Mouse (Mus musculus) left cerebral cortex, adult 2 months (tissue): ENCODE measurements at regions not wholly inside any gene's neighbourhood (a gene's known extent, or its start where the extent isn't known, plus 50 kb on each side); places are given as distances from the start of the nearest gene placed in this dataset.

Experiments used
- DNase-seq, 2 experiments: peaks; one replicate each; pipeline ENCODE4 v3.0.0; 2021 to 2022; ENCODE audit warnings: low spot score in 2 of 2, mixed read lengths in 1 of 2; ENCODE audit errors: extremely low spot score in 1 of 2
- H3K27ac ChIP-seq: fragments of 200-600 bp; 2 replicates; pipeline ENCODE4 v1.8.1; 2022
- H3K4me3 ChIP-seq: fragments of 200-600 bp; 2 replicates; pipeline ENCODE4 v1.8.1; 2022
- CTCF ChIP-seq: fragments of 200-600 bp; IDR thresholded peaks from 2 replicates; pipeline ENCODE4 v1.8.1; 2022; ENCODE audit warnings: antibody characterized with exemption, mild to moderate bottlenecking, moderate library complexity
- intact Hi-C: fragments of 180-260 bp; cut with DNase I; formaldehyde crosslinking; loops from one replicate; pipeline ENCODE4 v1.15.1; 2025

- intact Hi-C loops: no loop called here
- no peak overlapping the region for H3K27ac ChIP-seq
- DNase-seq: no peak
- no peak for TF ChIP-seq CTCF
- no peak overlapping the region for H3K4me3 ChIP-seq
These were observed 106.1 kb upstream of the Npvf start for GRCm38 (mm10) chr6:50760367-50760766.

GRCm38 (mm10) chr6:50763121-50763520 lies 108.9 kb upstream of the Npvf start:
- DNase-seq: peak in 1 of 2 experiments; percentile 51
- H3K4me3 ChIP-seq: no peak overlapping the region
- TF ChIP-seq CTCF: no peak
- H3K27ac ChIP-seq: no peak overlapping the region
- intact Hi-C loops: no loop called here

GRCm38 (mm10) chr6:50766442-50766915 lies 112.2 kb upstream of the Npvf start:
- no peak for TF ChIP-seq CTCF
- intact Hi-C loops: no loop called here
- Histone ChIP-seq H3K4me3 (no peak overlapping the region), H3K27ac (no peak overlapping the region)
- no peak for DNase-seq

- Histone ChIP-seq H3K4me3 (no peak overlapping the region), H3K27ac (no peak overlapping the region)
- TF ChIP-seq CTCF: no peak
- DNase-seq: no peak
- intact Hi-C loops: no loop called here
These were observed 112.9 kb upstream of the Npvf start for GRCm38 (mm10) chr6:50767126-50767525.

DNA sequence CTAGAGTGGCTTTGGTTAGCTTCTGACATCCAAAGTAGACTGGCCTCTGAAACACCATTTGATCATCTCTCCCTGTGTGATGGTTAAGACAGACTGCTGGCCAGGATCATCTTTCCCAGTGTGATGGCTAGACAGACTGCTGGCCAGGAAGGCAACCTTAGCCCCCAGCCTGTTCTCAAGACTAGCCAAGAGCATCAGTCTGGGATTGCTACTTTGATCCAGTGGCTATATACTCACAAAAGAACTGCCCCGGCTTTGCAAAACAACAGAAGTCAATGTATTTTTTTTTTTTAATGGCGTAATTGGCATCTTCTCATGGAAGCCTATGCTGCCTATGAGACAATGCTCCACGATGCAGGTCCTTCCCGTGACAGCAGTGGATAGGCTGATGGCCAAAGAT lies 113.6 kb upstream of the Npvf start:
- intact Hi-C loops: no loop called here
- DNase-seq: no peak
- no peak for TF ChIP-seq CTCF
- Histone ChIP-seq H3K27ac (no peak overlapping the region), H3K4me3 (no peak overlapping the region)

- Histone ChIP-seq H3K4me3 (no peak overlapping the region), H3K27ac (no peak overlapping the region)
- DNase-seq: no peak
- TF ChIP-seq CTCF: no peak; the same call in none of the 2 replicates
- intact Hi-C loops: no loop called here
These were observed 114.9 kb upstream of the Npvf start for GRCm38 (mm10) chr6:50769101-50769500.

DNA sequence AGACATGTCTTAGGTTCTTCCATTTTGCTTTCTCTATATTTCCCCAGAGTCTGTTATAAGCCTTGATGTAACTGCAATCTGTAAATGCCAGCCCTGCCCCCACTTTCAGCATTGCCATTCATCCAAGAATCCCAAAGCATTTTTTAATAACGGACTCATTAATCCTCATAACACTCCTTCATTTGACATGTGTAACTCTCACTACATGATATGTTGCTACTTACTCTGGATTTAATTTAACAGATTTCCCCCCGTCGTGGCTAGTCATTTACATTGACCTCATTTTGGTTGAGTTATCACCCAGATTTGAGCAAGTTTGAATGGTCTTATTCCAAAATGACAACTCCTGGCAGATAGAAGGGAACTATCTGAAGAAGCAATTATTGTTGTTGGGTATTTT lies 116.2 kb upstream of the Npvf start:
- no peak overlapping the region for H3K4me3 ChIP-seq
- no peak overlapping the region for H3K27ac ChIP-seq
- DNase-seq: no peak
- no peak for TF ChIP-seq CTCF
- intact Hi-C loops: no loop called here

DNA sequence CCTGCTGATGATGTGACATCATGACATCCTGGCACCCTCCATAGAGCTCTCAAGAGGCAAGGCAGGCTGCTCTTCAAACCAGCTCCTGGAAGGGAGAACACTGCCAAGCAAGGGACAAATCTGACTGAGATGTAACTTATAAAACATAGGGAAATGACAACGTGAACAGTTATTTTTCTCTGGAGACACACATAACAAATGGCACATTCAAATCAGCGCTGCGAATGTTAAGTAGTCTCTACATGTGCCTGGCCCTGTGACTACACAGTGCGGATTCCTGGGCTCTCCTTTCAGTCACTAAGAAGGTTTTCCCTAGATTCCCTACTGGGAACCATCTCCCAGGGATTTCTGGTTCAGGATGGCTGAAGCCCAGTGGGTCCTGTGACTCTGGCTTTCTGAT lies 121.4 kb upstream of the Npvf start:
- H3K27ac ChIP-seq: peak overlapping the region; percentile 37; the same call in 1 of the 2 replicates
- intact Hi-C loops: loop anchor here (2.0 to 5.0 kb wide), 2 partner anchors 29 to 663 kb away; partner anchors contain the start of gene Mpp6
- no peak overlapping the region for H3K4me3 ChIP-seq
- DNase-seq: no peak
- TF ChIP-seq CTCF: no peak

- peak overlapping the region; percentile 88 for H3K27ac ChIP-seq
- intact Hi-C loops: loop anchor here (2.0 to 5.0 kb wide), 2 partner anchors 28 to 664 kb away; partner anchors contain the start of gene Mpp6
- TF ChIP-seq CTCF: no peak
- no peak overlapping the region for H3K4me3 ChIP-seq
- no peak for DNase-seq
These were observed 122.1 kb upstream of the Npvf start for GRCm38 (mm10) chr6:50776236-50776832.

DNA sequence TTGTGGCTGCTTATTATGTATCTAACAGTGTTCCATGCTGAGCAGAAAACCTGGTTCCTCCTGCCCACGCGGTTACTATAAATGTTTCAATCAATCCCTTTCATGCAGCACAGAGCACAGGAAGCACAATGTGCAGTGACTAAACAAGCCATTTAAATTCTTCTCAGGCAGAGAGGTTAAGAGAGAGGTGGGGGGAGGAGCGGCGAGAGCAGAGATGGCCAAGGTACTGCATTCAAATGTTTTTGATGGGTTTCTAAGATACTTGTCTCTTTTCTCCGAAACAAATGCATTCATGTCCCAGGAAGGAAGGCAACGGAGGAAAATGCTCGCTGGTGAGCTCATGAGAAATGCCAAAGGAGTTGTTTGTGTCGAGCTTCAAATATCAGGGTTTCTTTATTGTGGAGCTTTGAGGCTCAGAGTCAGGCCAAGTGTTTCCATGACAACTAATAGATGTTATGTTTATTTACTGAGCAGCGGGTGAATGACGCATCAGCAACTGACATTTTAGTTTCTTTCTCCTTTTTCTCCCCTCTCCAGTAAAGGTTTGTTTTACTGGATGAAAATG lies 122.8 kb upstream of the Npvf start:
- peak; percentile 50 to 72 for DNase-seq
- no peak; the same call in 1 of the 2 replicates for TF ChIP-seq CTCF
- intact Hi-C loops: loop anchor here (2.0 to 5.0 kb wide), 2 partner anchors 28 to 665 kb away; partner anchors contain the start of gene Mpp6
- Histone ChIP-seq H3K4me3 (peak overlapping the region; percentile 11; the same call in 1 of the 2 replicates), H3K27ac (peak overlapping the region; percentile 88)

DNA sequence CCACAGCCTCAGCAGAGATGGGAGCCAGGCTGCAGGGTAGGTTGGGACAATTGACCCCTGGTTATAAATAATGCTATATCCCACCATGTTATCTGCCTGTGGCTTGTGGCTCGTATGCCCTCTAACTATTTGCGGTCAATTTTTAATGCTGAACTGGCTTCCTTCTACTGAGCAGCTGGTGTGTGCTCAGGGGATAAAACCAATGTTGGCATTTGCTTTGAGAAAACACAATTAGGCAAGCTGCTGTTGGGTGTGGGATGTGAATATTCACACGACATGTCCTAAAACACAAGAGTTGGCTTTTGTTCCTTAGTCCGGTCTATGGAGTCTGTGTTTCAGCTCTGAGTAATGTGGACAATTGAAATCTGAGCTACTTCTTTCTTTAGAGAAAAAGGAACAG lies 123.6 kb upstream of the Npvf start:
- intact Hi-C loops: loop anchor here (2.0 to 5.0 kb wide), 2 partner anchors 27 to 666 kb away; partner anchors contain the start of gene Mpp6
- TF ChIP-seq CTCF: no peak
- Histone ChIP-seq H3K27ac (peak overlapping the region; percentile 88), H3K4me3 (no peak overlapping the region)
- no peak for DNase-seq

DNA sequence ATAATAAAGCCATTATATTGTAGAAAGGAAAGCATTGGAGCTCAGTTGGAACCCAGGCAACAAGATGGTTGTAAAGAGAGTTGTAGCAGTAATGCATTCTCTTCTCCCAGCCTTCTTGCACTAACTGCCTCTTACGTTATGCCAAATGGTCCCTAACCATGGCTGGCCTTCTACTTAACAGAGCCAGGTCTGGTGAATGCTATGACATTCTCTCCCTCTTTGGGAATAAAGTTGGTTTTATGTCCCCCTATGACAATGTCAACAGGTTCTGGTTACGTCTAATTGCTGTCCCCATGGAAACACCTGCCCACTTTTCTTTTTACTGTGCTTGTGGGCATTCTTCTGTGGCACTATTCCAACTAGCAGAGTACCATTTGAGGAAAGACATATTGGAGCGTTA lies 126.4 kb upstream of the Npvf start:
- TF ChIP-seq CTCF: no peak
- no peak overlapping the region for H3K27ac ChIP-seq
- intact Hi-C loops: no loop called here

GRCm38 (mm10) chr6:50781271-50781670 lies 127.0 kb upstream of the Npvf start:
- intact Hi-C loops: no loop called here

More for the DNA sequence above, 126.4 kb upstream of the Npvf start:
- DNase-seq: no peak
- no peak overlapping the region for H3K4me3 ChIP-seq

More at GRCm38 (mm10) chr6:50781271-50781670, 127.0 kb upstream of the Npvf start:
- H3K27ac ChIP-seq: no peak overlapping the region
- H3K4me3 ChIP-seq: no peak overlapping the region
- no peak for TF ChIP-seq CTCF
- no peak for DNase-seq
